27 mouse cellular contexts compared by ENCODE assay signal in genomic region chrX:126779895-126780294, GRCm38 (mm10). TPM values are rescaled to one million over a fixed set of nuclear protein-coding genes. Genes with fewer than 3 reads are reported as not detected.
A peak's percentile ranks its signal among the peaks of the same experiment; 100 is the strongest.
DNase-seq lines count a peak whose midpoint lies in the region; TF ChIP-seq lines count a peak whose summit lies in the region.
"Had no signal": no experiment of that assay in that cellular context is flagged by ENCODE, and none has a peak within 500 bp of the region (broad histone marks: within the 10 kb centered on the region; RNA-seq: fewer than 3 reads in every experiment).

No protein-coding gene starts in this region.

- H3K27ac ChIP-seq in thymus, adult 2 months (ENCODE audit: control insufficient read depth, insufficient read depth, low read length): no peak overlapping the region

- TF ChIP-seq POLR2A in myocyte (IDR thresholded peaks at IDR 0.05; ENCODE audit: insufficient read length, low read depth): no peak
- TF ChIP-seq POLR2A in thymus, adult 2 months (IDR thresholded peaks at IDR 0.05; ENCODE audit: control insufficient read depth, extremely low read depth, insufficient read depth, low read length, poor library complexity): no peak

- no peaks in the 10 kb centered on the region for H3K4me1 ChIP-seq in thymus, adult 2 months (replicated peaks; ENCODE audit: control insufficient read depth, insufficient read depth, low read length)

- no peak for TF ChIP-seq CTCF in thymus, adult 2 months (IDR thresholded peaks at IDR 0.05; ENCODE audit: borderline replicate concordance, control insufficient read depth, extremely low read depth, insufficient read depth, low read length, poor library complexity)

- no peaks in the 10 kb centered on the region for H3K36me3 ChIP-seq in myocyte (ENCODE audit: control insufficient read depth, insufficient read depth)
- no peaks in the 10 kb centered on the region for H3K36me3 ChIP-seq in thymus, adult 2 months (ENCODE audit: control insufficient read depth, insufficient read depth, low read length)
- H3K36me3 ChIP-seq: G1E had no signal

- H3K4me2 ChIP-seq in myocyte (ENCODE audit: low read depth): peak overlapping the region; percentile 37

- peak; percentile 51 for DNase-seq in 3T3-L1 (ENCODE audit: low read depth, low spot score)
- DNase-seq in NIH3T3 (ENCODE audit: low read depth): peak; percentile 31
- DNase-seq in adipocyte (ENCODE audit: low spot score): peak; percentile 62
- DNase-seq in testis, postnatal 14 days (ENCODE audit: low spot score): no peak
- DNase-seq in urinary bladder, postnatal 14 days (ENCODE audit: low spot score): no peak
- DNase-seq in left cerebral cortex, adult 11 months (ENCODE audit: low spot score): no peak
- no peak for DNase-seq in thymus, adult 2 months
- DNase-seq: adrenal gland, adult 2 months; adrenal gland, adult 8-10 months; adrenal gland, postnatal 10 days; adrenal gland, postnatal 14 days; adrenal gland, postnatal 25 days; adrenal gland, postnatal 36 days; B cell, adult 2 months; cerebellum, adult 11 months; cerebellum, adult 11-12 months; cerebellum, adult 18-20 months; cerebellum, adult 2 months; cerebellum, adult 8-10 months had no signal

- H3K4me3 ChIP-seq in myocyte: no peak overlapping the region
- no peak overlapping the region for H3K4me3 ChIP-seq in thymus, adult 2 months (ENCODE audit: control insufficient read depth, insufficient read depth, low read length)

- no peaks in the 10 kb centered on the region for H3K79me2 ChIP-seq in myocyte (ENCODE audit: control insufficient read depth, insufficient read depth)

- 93% methylated on average over 5 of the region's 5 CpGs for WGBS in thymus, adult 2 months

- no peaks in the 10 kb centered on the region for H3K27me3 ChIP-seq in myocyte (ENCODE audit: control insufficient read depth, insufficient read depth, insufficient read length)
- no peaks in the 10 kb centered on the region for H3K27me3 ChIP-seq in thymus, adult 2 months (ENCODE audit: control insufficient read depth, insufficient read depth, low read length)
- H3K27me3 ChIP-seq: CH12.LX, Patski had no signal

- H3ac ChIP-seq in myocyte (ENCODE audit: control insufficient read depth, insufficient read length): no peak overlapping the region

TF ChIP-seq in myocyte, 11 proteins besides CTCF, POLR2A, EP300 and RAD21:
- TF ChIP-seq POLR2AphosphoS2 (IDR thresholded peaks at IDR 0.05; ENCODE audit: insufficient read length, low read depth) (no peak), SRF (IDR thresholded peaks at IDR 0.05; ENCODE audit: control insufficient read depth, insufficient read length, low read depth) (no peak), MYOG (IDR thresholded peaks at IDR 0.05; ENCODE audit: control insufficient read depth in 1 of 3, insufficient read depth in 1 of 3, insufficient read length in 2 of 3, low read depth in 2 of 3) (no peak), TCF3 (IDR thresholded peaks at IDR 0.05; ENCODE audit: insufficient read length, low read depth) (no peak), MAX (IDR thresholded peaks at IDR 0.05; ENCODE audit: low read depth) (no peak)

RNA-seq across cellular contexts. Expression of gene 4932411N23Rik, which starts 35.8 kb away (rescaled TPM):
- polyA plus RNA-seq in myocyte (2012; fragmentation: generic; extraction: Trizol): not detected
- not detected in 2 replicates for polyA plus RNA-seq in thymus, adult 2 months (2012; rRNA removed)
- polyA plus RNA-seq: activated CD4-positive, CD25-positive, alpha-beta regulatory T cell, adult 4 months; adrenal gland, adult 2 months; brain, embryonic 14.5 days; C2C12; CD4-positive, CD25-positive, alpha-beta regulatory T cell, adult 4 months; cerebellum, adult 2 months; G1E; Patski had no signal

Comparison
In these comparisons a context has a peak if more than half of its experiments do, and no peak if none do; other contexts are left out.
1. DNase-seq: peak in 3T3-L1 (single experiment), NIH3T3 (single experiment) and adipocyte (single experiment); none in testis, postnatal 14 days (single experiment), urinary bladder, postnatal 14 days (single experiment), left cerebral cortex, adult 11 months (single experiment) and thymus, adult 2 months (single experiment).